Mouse (Mus musculus) embryo, embryonic 11 days (tissue): ENCODE measurements around the gene Rcor1.

Experiments used
- DNase-seq: peaks from one replicate; pipeline ENCODE4 v3.0.0-alpha.2; 2015

The Rcor1 gene

GRCm38 (mm10) chr12:111134791-111135733, 95.9 kb downstream of the Rcor1 start:
- DNase-seq: no peak

- no peak for DNase-seq
Observed at GRCm38 (mm10) chr12:111135953-111136352, 96.8 kb downstream of the Rcor1 start.

- no peak for DNase-seq
Observed at GRCm38 (mm10) chr12:111137079-111137478, 97.9 kb downstream of the Rcor1 start.

DNA sequence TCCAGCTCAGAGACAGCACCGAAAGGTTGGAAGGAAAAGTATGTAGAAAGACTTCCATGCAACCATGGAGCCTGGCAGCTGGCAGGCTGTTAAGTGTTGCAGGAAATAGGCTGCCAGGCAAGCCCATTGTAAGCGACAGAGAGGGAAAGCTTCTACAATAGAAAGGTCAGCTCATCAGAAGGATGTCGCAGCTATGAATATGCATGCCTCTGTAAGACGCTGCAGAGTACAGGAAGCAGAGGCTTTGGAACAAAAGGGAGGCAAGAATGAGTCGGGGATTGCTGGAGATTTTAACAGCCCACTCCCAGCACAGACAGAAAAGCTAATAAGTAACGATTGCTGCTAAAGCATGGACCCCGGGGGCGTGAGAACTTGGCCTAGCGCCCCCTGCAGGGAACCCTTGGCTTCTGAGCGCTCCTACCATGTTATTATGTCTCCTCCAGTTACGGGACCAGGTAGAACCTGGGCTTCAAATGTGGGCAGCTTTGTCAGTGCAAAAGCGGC, 103.9 kb downstream of the Rcor1 start:
- peak; percentile 72 for DNase-seq

DNA sequence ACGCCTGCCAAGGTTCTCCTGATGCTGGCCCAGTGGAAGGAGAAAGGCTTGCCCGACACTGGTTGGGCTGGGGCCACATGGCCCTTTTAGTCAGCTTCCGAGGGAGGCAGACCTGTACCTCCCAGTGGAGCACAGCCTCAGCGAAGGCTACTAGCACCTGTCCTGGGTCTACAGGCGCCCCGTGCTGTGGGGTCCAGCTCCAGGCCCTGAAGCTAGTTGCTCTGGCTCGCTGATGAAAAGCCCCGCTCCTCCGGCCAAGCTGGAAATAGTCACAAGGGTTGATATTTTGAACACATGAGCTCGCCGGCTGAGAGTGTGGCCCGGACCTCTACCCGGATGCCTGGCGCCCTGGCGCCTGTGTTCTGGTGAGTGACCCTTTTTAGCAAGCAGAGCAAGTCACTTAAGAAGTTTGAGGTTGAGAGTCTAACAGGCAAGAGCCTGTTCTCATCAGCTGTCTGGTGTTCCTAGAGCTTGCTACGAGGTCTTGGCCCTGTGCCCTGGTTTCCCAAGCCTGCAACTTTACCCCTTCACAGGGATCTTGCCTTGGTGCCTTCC, 104.4 kb downstream of the Rcor1 start:
- DNase-seq: no peak

DNA sequence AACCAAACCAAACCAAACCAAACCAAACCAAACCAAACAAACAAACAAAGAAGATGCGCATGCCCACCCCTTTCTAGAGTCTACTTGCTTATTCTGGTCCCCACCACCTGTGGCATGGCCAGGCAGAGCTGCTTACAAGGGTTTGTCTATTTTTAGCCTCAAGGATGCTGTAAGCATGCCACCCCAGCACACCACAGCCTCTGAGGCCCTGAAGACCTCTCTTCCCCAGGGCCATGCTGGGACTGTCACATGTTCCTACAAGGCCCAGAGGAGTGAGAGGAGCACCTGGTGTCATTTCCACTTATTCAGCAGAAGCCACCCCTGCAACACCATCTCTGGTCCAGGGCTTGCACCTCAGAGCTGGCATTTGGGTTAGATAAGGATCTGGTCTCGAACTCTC, 105.4 kb downstream of the Rcor1 start:
- DNase-seq: no peak

DNA sequence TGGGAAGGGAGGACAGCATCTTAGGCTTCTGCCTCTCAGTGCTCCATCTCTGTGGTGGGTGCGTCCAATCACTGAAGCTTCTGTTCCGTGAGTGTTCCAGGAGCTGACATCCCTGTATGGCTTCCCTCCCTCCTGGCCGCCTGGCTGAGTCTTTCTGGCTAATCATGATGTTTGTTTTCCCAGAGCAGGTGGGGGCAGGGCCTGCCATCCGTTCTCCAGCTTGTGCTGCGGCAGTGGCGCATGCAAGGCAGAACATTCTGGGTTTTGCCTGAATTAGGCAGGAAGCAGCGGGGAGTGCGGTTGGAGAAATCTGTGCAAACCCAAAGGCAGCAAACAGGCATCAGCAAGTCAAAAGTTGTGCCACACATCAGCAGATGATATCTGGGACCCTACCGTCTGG, 106.1 kb downstream of the Rcor1 start:
- no peak for DNase-seq

GRCm38 (mm10) chr12:111149495-111150235, 110.5 kb downstream of the Rcor1 start:
- DNase-seq: no peak

DNA sequence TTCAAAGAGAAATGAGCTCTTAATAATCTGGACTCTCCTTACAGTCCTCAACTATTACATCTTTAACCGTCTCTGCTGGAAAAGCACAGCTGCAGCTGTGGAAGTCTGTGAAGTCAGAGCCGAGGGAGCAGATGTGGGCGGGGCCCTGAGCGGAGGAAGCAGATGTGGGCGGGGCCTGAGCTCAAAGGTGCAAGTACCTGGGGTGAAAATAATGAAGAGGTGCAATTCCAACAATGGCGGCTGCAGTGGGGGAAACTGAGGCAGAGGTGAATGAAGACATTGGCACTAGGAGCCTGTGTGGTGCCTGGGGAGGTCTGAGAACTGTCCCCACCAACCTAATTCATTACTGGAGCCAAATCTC, 111.1 kb downstream of the Rcor1 start:
- DNase-seq: peak; percentile 39

GRCm38 (mm10) chr12:111151422-111152156, 112.4 kb downstream of the Rcor1 start:
- no peak for DNase-seq

- no peak for DNase-seq
Observed at GRCm38 (mm10) chr12:111152579-111152978, 113.4 kb downstream of the Rcor1 start.

- DNase-seq: no peak
Observed at GRCm38 (mm10) chr12:111152981-111153710, 114.0 kb downstream of the Rcor1 start.

DNA sequence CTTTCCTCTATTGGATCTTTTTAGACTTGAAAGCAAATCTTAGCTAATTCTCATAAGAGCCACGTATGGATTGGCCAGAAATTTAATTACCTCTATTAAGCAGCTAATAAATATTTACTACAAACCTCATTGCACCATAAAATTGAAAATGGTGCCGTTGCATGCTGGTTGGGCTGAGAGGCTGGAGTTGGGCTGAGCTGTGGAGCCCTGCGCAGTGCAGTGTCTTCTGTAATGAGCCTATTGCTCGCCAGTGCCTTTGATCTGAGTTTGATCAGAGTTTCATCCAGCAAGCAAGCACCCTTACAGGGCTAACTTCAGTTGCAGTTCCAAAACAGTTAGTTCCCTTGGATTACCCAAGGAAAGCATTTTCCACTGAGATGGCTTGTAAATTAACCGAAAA, 114.8 kb downstream of the Rcor1 start:
- no peak for DNase-seq

DNA sequence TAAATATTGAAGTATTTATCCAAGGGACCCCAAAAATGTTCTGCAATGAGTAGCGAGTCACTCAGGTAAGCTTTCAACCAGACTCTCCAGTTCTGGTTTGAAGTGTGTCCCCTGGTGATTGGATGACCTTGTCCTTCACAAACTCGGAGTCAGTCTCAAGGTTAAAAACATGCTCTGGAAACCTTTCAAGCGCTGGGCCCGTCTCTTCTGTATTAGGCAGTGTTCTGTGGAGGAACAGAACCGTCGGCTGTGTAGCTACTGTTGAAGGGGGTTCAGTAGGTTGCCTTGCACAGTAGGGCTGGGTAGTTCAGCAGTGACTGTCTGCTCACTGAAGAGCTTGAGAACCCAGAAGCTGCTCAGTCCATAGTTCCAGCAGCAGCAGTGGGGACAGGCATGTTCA, 115.5 kb downstream of the Rcor1 start:
- DNase-seq: no peak

DNA sequence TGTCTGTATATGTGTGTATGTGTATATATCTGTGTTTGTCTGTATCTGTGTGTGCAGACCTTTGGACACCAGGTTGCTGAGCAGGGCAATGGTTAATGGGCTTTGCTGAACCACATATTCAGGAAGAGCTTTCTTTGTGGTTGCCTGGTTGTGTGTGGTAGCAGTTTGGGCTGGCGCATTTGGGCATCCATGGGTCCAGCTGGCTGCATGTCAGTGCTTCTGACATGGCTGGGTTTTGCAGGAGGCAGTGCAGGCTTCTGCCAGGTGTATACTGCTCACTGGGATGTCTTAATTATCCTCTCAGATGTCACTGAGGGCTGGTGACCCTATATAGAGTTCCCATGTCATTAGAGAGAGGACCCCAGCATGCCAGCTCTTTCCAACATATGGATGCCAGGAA, 116.6 kb downstream of the Rcor1 start:
- no peak for DNase-seq

- DNase-seq: no peak
Observed at GRCm38 (mm10) chr12:111159659-111160428, 120.7 kb downstream of the Rcor1 start.

DNA sequence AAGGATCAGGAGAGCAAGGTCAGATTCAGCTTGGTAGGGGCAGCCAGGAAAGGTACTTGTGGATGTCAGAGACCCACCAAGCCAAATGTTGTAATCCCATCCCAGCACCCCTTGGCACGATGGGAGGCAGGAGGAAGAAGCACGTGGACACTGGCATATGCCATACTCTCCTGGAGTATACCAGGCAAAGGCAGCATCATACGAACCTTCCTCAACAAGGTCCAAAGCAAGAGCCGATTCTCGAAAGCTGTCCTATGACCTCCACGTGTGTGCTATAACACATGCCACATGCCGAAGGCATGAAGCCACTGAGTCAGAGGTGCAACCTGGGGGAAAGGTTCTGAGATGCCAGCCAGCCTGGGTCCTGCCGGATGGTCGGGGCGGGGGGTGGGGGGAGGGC, 121.7 kb downstream of the Rcor1 start:
- DNase-seq: no peak

- no peak for DNase-seq
Observed at GRCm38 (mm10) chr12:111161943-111162311, 122.8 kb downstream of the Rcor1 start.

- DNase-seq: peak; percentile 80
Observed at GRCm38 (mm10) chr12:111162312-111163061, 123.3 kb downstream of the Rcor1 start.

DNA sequence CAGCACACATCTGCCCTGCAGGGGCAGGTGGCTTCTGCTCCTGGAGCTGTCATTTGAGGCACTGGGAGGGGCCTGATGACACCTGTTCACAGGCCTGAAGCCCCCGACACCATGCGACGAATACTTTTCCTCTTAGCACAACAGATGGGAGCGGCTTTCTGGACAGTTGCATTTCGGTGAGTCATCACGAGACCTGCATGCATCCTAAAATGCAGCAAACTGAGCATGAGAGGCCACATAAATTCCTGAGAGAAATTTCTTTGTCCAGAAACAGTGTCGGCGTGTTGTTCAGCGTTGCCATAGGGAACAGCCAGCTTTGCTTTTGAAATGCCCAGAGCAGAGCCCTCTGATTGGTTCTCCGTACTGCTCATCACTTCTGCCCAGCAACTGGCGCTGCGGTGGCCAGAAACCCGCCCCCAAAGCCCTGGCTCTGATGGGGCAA, 125.2 kb downstream of the Rcor1 start:
- DNase-seq: peak; percentile 94
